Mouse (Mus musculus) neural tube, embryonic 15.5 days (tissue): ENCODE data around the gene Odaph. TPM values are rescaled to one million over a fixed set of nuclear protein-coding genes. Genes with fewer than 3 reads are reported as not detected.

Source experiments
- polyA plus RNA-seq: library from polyadenylated mRNA; unstranded; fragments of >200 nt; fragmentation: Nextera tagmentation; extraction: Ambion mirVana; gene quantifications from 2 replicates; pipeline ENCODE4 v1.2.1, GENCODE M21; 2015

Gene Odaph
- polyA plus RNA-seq, 1 experiment from 2014 or later: 0.20 TPM

Other genes with a start within 250 kb of the Odaph start
- 91.8 and 92.1 TPM in 2 replicates for gene Rchy1, start 24.4 kb upstream of the Odaph start, polyA plus RNA-seq
- gene Cdkl2, start 56.4 kb downstream of the Odaph start, polyA plus RNA-seq: 14.0 and 17.4 TPM in 2 replicates
- gene G3bp2, start 96.2 kb downstream of the Odaph start, polyA plus RNA-seq: 325 and 357 TPM in 2 replicates
- 36.5 and 37.9 TPM in 2 replicates for gene Uso1, start 150.5 kb downstream of the Odaph start, polyA plus RNA-seq
- gene U90926, start 227.9 kb downstream of the Odaph start, polyA plus RNA-seq: not detected in 2 replicates